Mouse (Mus musculus) forebrain, embryonic 14.5 days (tissue): ENCODE results near the gene Dis3l. TPM values are rescaled to one million over a fixed set of nuclear protein-coding genes. Genes with fewer than 3 reads are reported as not detected.
"Not testable (repeated sequence)": the region's sequence is repeated elsewhere in the genome, so short reads cannot be mapped to it uniquely, and the experiment has no call there.

Experiments used
- ATAC-seq: fragments of 200-750 bp; cut with Nextera tagmentation; 2 replicates; pipeline ENCODE4 v1.8.0; 2017; ENCODE audit warnings: mild to moderate bottlenecking, moderate library complexity
- DNase-seq: peaks from one replicate; pipeline ENCODE4 v3.0.0-alpha.2; 2015; ENCODE audit warnings: low spot score
- H3K27ac ChIP-seq: fragments of 300-500 bp; sonication (generic); 2 replicates; pipeline ENCODE4 v1.5.1; 2014; ENCODE audit warnings: low read depth, mild to moderate bottlenecking, control low read depth, low read length, moderate library complexity
- H3K27me3 ChIP-seq: fragments of 300-500 bp; sonication (generic); replicated peaks from 2 replicates; pipeline ENCODE4 v1.6.1; 2014; ENCODE audit warnings: low read length, control low read depth, mixed read lengths; ENCODE audit not compliant: control insufficient read depth, insufficient read depth
- H3K36me3 ChIP-seq: fragments of 300-500 bp; sonication (generic); 2 replicates; pipeline ENCODE4 v1.6.1; 2014; ENCODE audit warnings: low read length, control low read depth; ENCODE audit not compliant: control insufficient read depth, insufficient read depth
- H3K4me1 ChIP-seq: fragments of 300-500 bp; sonication (generic); 2 replicates; pipeline ENCODE4 v1.6.1; 2014; ENCODE audit warnings: antibody characterized with exemption, low read length, control low read depth; ENCODE audit not compliant: control insufficient read depth, insufficient read depth
- H3K4me2 ChIP-seq: fragments of 300-500 bp; sonication (generic); 2 replicates; pipeline ENCODE4 v1.6.1; 2014; ENCODE audit warnings: mild to moderate bottlenecking, control low read depth, low read length
- H3K4me3 ChIP-seq: fragments of 300-500 bp; sonication (generic); 2 replicates; pipeline ENCODE4 v1.5.1; 2014; ENCODE audit warnings: low read depth, low read length, control low read depth
- H3K9ac ChIP-seq: fragments of 300-500 bp; sonication (generic); 2 replicates; pipeline ENCODE4 v1.6.1; 2014; ENCODE audit warnings: mild to moderate bottlenecking, low read length, control low read depth, moderate library complexity
- H3K9me3 ChIP-seq: fragments of 300-500 bp; sonication (generic); replicated peaks from 2 replicates; pipeline ENCODE4 v1.6.1; 2016; ENCODE audit warnings: low read length, control low read depth, mixed read lengths; ENCODE audit not compliant: control insufficient read depth
- WGBS: fragments of 180-500 bp; shearing (Covaris S2); extraction: QIAGEN DNeasy Blood & Tissue Kit; methylation state at CpG from one replicate; pipeline ENCODE4 v1.1.7; 2014; 5-methylcytosine and 5-hydroxymethylcytosine counted together
- polyA plus RNA-seq: library from polyadenylated mRNA; unstranded; fragments of >200 nt; fragmentation: Nextera tagmentation; extraction: Ambion mirVana; gene quantifications from 2 replicates; pipeline ENCODE4 v1.2.1, GENCODE M21; 2014

Gene Dis3l
- polyA plus RNA-seq, 1 experiment from 2014 or later: 22.5 TPM

GRCm38 (mm10) chr9:64274291-64274690, 66.8 kb downstream of the Dis3l start:
- no peaks in the 10 kb centered on the region for H3K9me3 ChIP-seq
- H3K4me3 ChIP-seq: no peak overlapping the region
- H3K4me2 ChIP-seq: no peak overlapping the region
- H3K36me3 ChIP-seq: no peaks in the 10 kb centered on the region
- no peak overlapping the region for H3K9ac ChIP-seq
- ATAC-seq (no peak), DNase-seq (no peak)
- no peaks in the 10 kb centered on the region for H3K27me3 ChIP-seq
- WGBS: 72% methylated on average over 4 of the region's 4 CpGs
- no peak overlapping the region for H3K27ac ChIP-seq
- no peaks in the 10 kb centered on the region for H3K4me1 ChIP-seq

GRCm38 (mm10) chr9:64273757-64274156, 67.3 kb downstream of the Dis3l start:
- no peaks in the 10 kb centered on the region for H3K9me3 ChIP-seq
- no peaks in the 10 kb centered on the region for H3K36me3 ChIP-seq
- H3K4me3 ChIP-seq: no peak overlapping the region
- H3K9ac ChIP-seq: no peak overlapping the region
- no peaks in the 10 kb centered on the region for H3K4me1 ChIP-seq
- H3K27ac ChIP-seq: no peak overlapping the region
- whole genome bisulfite sequencing: 77% methylated on average over 4 of the region's 4 CpGs
- no peak for ATAC-seq
- no peak for DNase-seq
- H3K27me3 ChIP-seq: no peaks in the 10 kb centered on the region
- H3K4me2 ChIP-seq: no peak overlapping the region

DNA sequence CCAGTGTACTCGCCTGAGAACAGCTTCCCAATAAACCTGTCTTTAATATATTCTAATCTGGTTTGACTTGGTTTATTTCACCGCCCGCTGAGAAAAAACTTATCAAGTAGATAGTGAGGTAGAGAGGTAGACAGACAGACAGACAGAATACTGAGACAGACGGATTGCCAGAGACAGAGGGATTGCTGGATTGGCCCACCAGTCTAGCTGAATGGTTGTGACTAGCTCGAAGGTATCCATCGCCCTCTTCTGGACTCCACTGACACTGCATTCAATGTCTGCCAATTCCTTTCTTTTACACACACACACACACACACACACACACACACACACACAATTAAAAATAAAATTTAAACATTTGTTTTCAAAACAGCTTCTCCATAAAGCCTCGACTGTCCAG, 68.5 kb downstream of the Dis3l start:
- H3K36me3 ChIP-seq: no peaks in the 10 kb centered on the region
- no peaks in the 10 kb centered on the region for H3K4me1 ChIP-seq
- H3K9me3 ChIP-seq: no peaks in the 10 kb centered on the region
- no peak overlapping the region for H3K4me2 ChIP-seq
- no peak overlapping the region for H3K27ac ChIP-seq
- WGBS: 47% methylated on average over 7 of the region's 7 CpGs
- H3K9ac ChIP-seq: no peak overlapping the region
- no peaks in the 10 kb centered on the region for H3K27me3 ChIP-seq
- H3K4me3 ChIP-seq: no peak overlapping the region
- DNase-seq (peak; percentile 50), ATAC-seq (no peak)

DNA sequence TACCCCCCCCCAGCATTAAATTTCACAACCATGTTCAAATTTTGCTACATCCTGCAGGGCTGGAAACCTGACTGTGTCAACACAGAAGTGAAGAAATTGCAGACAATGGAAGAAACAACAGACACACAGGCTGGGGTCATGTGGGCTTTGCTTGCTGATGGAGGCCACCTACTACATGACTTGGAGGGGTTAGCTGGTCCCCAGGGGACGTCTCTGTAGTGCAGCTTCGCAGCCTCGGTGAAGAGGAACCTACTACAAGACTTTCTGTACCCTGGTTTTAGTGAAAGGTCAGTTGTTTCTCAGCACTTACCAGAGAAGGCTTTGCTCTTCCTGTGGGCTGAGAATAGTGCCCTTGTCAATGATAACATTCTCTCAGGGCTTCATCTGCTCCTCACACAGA, 69.8 kb downstream of the Dis3l start:
- WGBS: 63% methylated on average over 3 of the region's 3 CpGs
- no peak for ATAC-seq

DNA sequence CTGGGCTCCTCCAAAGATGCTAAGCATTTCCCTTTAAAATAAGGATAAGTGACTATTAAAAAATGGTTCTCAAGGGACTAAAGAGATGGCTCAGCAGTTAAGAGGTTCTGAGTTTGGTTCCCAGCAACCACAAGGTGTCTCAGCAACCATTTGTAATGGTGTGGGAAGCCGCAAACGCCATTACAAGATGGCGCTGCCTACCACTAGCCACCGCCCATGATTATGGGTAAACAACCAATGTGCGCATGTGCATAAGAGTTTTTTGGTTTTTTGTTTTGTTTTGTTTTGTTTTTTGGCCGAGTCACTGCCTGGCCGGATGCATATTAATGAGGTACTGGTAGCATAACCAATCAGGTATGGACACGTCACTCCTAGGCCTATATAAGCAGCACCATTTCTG, 72.3 kb downstream of the Dis3l start:
- not testable (repeated sequence) for H3K4me2 ChIP-seq, H3K4me3 ChIP-seq, H3K27me3 ChIP-seq, H3K9me3 ChIP-seq, H3K27ac ChIP-seq, DNase-seq, H3K4me1 ChIP-seq, ATAC-seq, H3K9ac ChIP-seq, H3K36me3 ChIP-seq
- 96% methylated on average over 8 of the region's 8 CpGs for WGBS

More for the DNA sequence above, 69.8 kb downstream of the Dis3l start:
- Histone ChIP-seq H3K27me3 (no peaks in the 10 kb centered on the region), H3K9ac (no peak overlapping the region), H3K4me3 (no peak overlapping the region), H3K4me1 (no peaks in the 10 kb centered on the region), H3K36me3 (no peaks in the 10 kb centered on the region), H3K9me3 (no peaks in the 10 kb centered on the region), H3K27ac (no peak overlapping the region), H3K4me2 (no peak overlapping the region)
- no peak for DNase-seq

DNA sequence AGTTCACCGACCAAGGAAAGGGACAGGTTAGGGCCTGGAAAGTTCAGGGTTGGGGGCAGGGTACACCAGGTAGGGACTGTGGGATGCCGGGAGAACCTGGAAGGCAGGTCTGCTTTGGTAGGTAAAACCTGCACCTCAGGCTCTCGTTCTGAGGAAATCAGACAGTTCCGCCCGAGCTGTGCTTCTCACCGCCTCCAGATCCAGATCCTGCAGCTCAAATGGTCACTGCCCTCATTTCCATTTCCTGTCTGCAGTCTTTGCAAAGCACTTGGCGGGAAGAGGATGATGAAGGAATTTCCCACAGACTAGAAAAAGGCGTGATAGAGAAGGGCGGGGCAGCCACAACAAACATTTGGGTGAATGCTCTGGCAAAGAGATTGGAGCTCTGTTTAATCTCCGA, 72.9 kb downstream of the Dis3l start:
- DNase-seq (no peak), ATAC-seq (no peak)
- no peaks in the 10 kb centered on the region for H3K9me3 ChIP-seq
- no peak overlapping the region for H3K4me2 ChIP-seq
- H3K4me3 ChIP-seq: no peak overlapping the region
- H3K27me3 ChIP-seq: no peaks in the 10 kb centered on the region
- WGBS: 85% methylated on average over 10 of the region's 10 CpGs
- no peaks in the 10 kb centered on the region for H3K4me1 ChIP-seq
- no peaks in the 10 kb centered on the region for H3K36me3 ChIP-seq
- H3K9ac ChIP-seq: no peak overlapping the region
- no peak overlapping the region for H3K27ac ChIP-seq

- ATAC-seq (no peak), DNase-seq (no peak)
- no peaks in the 10 kb centered on the region for H3K27me3 ChIP-seq
- no peaks in the 10 kb centered on the region for H3K36me3 ChIP-seq
- H3K27ac ChIP-seq: no peak overlapping the region
- no peaks in the 10 kb centered on the region for H3K9me3 ChIP-seq
- H3K4me2 ChIP-seq: no peak overlapping the region
- 89% methylated on average over 1 of the region's 1 CpGs for WGBS
- no peaks in the 10 kb centered on the region for H3K4me1 ChIP-seq
- no peak overlapping the region for H3K4me3 ChIP-seq
- no peak overlapping the region for H3K9ac ChIP-seq
Observed at GRCm38 (mm10) chr9:64267231-64267630, 73.9 kb downstream of the Dis3l start.

GRCm38 (mm10) chr9:64264813-64265212, 76.3 kb downstream of the Dis3l start:
- no peak for DNase-seq
- Histone ChIP-seq H3K4me2 (no peak overlapping the region), H3K4me1 (no peaks in the 10 kb centered on the region), H3K27ac (no peak overlapping the region), H3K4me3 (no peak overlapping the region), H3K9ac (no peak overlapping the region), H3K36me3 (no peaks in the 10 kb centered on the region), H3K9me3 (no peaks in the 10 kb centered on the region), H3K27me3 (no peaks in the 10 kb centered on the region)
- 71% methylated on average over 1 of the region's 1 CpGs for WGBS
- no peak for ATAC-seq

DNA sequence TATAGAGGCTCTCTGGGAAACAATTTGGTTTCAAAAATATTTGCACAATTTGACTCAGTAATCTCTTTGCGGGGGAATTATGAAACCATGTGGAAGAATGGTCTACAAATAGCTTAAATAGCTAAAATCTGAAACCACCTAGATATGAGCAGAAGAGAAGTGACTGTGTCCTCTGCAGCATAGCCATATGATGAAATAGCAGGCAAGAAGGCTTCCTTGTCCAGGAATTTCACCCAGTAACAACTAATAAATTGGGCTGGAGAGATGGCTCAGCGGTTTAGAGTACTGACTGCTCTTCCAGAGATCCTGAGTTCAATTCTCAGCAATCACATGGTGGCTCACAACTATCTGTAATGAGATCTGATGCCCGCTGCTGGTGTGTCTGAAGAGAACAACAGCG, 80.1 kb downstream of the Dis3l start:
- WGBS: 90% methylated on average over 4 of the region's 4 CpGs
- no peak overlapping the region for H3K4me3 ChIP-seq
- H3K9me3 ChIP-seq: no peaks in the 10 kb centered on the region
- no peak for DNase-seq
- no peak overlapping the region for H3K4me2 ChIP-seq
- no peaks in the 10 kb centered on the region for H3K36me3 ChIP-seq
- no peaks in the 10 kb centered on the region for H3K27me3 ChIP-seq
- H3K27ac ChIP-seq: no peak overlapping the region
- H3K9ac ChIP-seq: no peak overlapping the region
- ATAC-seq: no peak
- no peaks in the 10 kb centered on the region for H3K4me1 ChIP-seq
